Mouse (Mus musculus) cerebellum, postnatal 4 days (tissue): Measurements from ENCODE around the gene Atp9a.

Experiments used
- DNase-seq, 2 experiments: peaks; one replicate each; pipeline ENCODE4 v3.0.0; 2022; ENCODE audit warnings: low spot score in 2 of 2, mixed read lengths in 1 of 2

The Atp9a gene

DNA sequence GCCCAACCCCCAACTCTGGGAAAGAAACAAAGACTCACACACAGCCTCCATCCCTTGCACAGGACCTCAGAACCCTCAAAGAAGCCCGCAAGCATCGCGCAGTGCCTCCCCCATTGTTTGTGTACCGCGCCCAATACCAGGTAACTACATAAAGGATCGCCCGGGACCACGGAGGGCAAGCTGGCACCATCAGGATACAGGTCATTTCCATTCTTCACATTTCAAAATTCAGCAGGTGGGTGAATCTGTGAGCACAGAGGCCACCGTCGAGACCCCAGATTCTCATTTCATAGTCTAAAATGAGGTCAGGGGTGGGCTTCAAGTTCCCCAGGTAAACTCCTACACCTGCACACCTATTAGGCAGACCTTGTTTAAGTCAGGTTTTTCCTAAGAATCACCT, 1.7 kb downstream of the Atp9a start:
- no peak for DNase-seq

DNA sequence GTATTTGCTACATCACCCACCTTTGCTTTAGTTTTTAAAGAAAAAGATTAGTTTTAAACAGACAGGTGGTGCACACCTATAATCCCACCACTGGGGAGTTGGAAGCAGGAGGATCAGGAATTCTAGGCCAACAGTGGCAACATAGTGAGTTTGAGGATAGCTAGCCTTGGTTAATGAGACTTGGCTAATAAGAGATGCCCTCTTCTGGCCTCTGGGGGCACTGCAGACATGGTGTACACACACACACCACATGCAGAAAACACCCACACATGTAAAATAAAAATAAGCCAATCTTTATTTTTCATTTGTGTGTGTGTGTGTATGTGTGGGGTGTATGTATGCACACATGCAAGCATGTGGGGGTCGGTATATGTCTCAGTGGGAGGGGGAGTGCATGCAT, 3.4 kb downstream of the Atp9a start:
- DNase-seq = no peak

DNA sequence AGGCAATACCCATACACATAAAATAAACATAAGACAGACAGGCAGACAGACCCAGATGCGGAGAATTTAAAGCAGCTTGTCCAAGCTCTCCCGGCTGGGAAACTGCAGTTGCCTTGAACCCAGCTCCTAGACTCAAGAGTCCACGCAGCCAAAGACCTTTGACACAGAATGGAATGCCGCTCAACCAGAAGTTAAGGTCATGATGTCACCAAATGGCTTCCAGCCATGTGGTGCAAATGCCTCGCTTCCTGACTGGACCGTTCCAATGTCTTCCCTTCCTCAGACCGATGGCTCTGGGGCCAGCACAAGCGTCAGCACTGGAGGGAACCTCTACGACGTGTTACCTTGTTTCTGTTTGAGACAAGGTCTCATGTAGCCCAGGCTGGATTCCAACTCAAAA, 4.3 kb downstream of the Atp9a start:
- DNase-seq = no peak

DNA sequence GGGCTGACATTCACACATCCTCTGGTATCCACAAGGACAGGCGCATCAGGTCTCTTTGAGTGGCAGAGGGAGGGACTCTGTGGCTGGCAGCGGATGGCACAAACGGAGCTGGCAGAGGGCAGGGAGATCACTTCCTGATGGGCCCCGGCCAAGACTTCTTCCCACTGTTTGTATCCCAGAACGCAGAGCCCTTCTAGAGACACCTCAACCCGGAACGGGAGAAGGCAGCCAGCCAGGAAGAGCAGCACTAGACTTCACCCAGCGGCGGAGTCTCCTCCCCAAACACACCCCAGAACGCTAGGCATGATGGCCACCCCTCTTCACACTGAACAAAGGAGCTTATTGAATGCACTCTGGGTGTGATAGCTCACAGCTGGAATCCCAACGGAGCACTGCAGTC, 8.2 kb downstream of the Atp9a start:
- DNase-seq = peak in 1 of 2 experiments; percentile 21

DNA sequence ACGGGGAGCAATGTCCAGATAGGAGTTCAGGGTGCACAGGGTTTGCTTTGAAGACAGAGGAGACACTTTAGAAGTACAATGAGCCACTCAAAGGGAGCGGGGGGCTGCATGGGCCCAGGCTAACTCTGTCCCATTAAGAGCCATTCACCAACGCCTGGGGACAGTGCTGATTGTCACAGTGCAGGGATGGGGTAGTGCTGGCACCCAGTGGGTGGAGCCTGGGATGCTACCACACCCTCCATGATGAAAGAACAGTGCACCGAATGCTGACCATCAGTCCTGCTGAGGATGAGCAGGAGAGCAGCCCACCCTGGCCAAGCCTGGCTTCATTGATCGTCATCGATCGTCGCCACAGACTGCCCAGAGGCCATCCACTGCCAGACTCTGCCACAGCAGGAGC, 11.0 kb downstream of the Atp9a start:
- no peak for DNase-seq

DNA sequence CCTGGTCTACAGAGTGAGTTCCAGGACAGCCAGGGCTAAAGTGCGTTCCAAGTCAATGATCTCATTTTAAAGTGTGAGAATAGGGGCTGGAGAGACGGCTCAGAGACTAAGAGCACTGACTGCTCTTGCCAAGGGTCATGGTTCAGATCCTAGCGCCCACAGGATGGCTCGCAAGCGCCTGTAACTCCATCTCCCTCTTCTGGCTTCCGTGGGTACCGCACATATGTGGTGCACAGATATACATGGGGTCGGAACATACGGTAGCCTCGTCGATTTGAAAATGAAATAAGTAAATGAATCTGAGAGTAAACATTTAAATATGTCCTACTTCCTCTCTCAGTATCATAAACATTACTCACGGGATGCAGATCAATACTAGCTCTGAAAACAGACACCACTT, 12.5 kb downstream of the Atp9a start:
- DNase-seq = no peak

DNA sequence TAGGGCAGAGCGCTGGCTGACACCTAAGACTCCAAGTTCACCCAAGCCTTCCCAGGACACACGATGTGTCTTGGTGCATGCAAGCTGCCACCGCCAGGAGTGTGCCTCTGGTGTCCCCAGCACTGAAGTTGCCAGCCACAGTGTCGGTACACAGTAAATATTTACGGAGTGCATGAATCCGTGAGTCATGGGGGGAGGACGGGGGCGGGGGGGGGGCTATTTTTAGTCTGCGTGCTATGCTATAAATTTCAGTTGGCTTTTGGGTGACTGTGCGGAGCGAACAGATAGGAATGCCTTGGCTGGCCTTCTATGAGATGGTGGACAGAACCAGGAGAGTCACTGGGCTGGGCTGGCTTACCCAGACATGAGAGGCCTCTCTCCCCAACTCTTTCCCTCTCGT, 14.2 kb downstream of the Atp9a start:
- no peak for DNase-seq

DNA sequence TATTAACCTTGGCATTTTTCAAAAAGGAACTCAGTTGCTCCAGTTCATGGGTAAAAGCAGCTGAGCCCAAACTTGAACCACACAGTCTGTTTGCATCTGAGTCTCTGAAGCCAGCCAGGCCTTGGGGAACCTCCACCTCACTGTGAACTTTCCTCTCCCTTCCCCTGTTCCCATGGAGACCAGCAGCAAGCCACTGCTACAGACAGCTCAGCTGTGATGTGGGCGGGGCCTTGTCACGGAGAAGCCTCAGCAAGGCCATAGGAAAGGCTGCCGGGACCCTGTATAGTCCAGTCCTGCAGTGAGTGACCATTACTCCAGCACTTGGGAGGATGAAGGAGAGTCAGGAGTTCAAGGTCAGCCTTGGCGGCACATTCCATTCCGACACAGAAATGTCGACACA, 16.2 kb downstream of the Atp9a start:
- peak in 1 of 2 experiments; percentile 23 for DNase-seq

DNA sequence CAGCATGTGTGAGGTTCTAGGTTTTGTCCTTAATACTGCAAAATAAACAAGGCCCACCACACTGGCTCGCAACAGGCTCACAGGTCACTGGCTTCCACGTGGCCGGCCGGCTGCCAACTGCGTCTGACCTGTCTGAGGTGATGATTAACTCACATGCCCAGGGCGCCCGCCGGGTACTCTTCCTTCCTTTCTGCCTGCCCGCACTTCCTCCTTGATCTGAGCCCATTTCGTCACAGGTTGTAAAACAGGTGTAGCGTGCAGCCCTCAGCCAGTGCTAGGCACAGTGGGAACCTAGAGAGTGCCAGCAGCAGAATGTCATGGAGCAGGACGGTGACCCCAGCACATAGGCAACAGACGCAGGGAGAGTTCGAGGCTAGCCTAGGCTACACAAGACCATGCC, 20.9 kb downstream of the Atp9a start:
- DNase-seq = no peak

DNA sequence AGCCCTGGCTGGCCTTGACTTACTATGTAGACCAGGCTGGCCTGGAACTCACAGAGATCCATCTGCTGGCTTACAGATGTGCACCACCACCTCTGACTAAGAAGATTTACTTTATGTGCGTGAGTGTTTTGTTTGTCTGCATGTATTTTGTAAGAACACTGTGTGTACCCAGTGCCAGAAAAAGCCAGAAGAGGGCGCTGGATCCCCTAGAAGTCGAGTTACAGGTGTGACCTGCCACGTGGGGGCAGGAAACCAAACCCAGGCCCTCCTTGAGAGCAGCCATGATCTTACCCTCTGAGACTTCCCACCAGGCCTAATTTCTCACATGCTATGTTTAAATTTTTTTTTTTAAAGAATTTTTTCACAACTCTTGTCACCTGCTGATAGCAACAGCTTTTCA, 22.5 kb downstream of the Atp9a start:
- no peak for DNase-seq

DNA sequence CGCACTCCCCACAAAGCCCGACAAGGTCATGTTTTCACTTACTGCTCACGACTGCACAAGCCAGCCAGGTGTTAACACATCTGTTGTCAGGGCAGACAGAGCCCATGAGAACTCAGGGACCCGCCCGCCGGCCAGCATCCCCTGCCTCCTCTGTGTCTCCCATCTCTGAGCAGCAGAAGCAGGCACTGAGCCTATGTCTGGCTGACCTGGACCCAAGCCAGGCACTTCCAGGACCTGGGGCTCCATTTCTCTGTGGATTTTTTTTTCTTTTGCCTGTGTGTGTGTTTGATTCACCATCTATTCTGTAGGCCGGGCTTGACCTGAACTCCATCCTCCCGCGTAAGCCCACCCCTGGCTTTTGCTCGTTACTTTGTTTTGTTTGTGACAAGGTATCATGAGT, 23.5 kb downstream of the Atp9a start:
- no peak for DNase-seq

DNA sequence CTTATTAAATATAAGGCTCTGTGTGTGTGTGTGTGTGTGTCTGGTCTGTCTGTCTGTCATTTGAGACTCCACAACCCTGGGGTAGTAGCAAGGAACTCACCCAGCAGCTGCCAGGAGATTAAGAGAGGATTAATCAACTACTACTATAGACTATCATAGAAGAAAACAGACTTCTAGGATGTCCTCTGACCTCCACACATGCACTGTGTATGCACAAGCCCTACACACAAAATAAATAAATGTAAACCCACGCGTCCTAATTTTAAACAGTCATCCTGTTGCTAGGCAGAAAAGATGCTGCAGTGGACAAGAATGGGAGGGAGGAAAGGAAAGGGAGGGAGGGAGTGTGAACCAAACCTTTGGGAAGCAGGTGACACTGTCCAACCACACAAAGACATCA, 23.9 kb downstream of the Atp9a start:
- DNase-seq = no peak

DNA sequence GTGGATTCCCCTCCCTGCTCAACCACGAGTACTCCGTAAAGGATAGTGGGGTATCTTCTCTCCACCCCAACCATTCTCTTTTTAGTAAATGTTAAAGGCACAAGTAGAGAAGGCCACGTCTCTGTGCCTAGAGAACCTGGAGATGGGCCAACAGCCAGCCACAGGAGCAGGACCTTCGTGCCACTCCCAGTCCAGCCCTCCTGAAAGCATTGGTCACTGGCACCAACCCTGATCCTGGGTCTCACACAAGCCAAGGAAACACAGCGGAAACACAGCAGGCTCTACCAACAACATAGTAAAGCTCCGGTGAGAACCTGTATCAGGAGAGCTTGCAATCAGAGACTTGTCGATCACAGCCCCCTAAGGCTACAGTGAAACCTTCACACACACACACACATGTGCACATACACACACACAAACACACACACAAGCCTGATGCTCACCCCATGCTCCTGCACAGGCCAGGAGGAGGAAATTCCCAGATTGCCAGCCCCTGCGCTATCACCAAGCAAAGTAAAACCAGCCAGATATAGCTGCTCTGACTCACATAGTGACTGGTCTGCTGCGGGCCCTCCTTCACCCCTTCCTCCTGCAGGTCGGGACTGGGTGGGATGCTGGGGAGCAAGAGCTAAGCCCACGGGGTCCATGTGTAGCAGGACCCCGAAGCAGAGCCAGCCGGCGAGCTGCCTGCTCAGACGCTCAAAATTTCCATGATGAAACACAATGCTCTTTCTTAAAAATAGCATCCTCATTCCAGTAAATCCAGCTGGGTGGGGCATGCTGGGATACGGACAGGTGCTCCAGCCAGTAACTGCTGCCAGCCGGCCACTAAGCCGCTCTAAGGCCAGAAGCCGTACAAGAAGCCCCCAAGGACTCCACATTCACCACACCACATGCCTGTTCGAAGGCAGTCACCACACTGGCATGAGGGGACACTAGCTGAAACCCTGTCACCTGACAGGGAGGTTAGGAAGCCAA, 29.7 kb downstream of the Atp9a start:
- DNase-seq = no peak

DNA sequence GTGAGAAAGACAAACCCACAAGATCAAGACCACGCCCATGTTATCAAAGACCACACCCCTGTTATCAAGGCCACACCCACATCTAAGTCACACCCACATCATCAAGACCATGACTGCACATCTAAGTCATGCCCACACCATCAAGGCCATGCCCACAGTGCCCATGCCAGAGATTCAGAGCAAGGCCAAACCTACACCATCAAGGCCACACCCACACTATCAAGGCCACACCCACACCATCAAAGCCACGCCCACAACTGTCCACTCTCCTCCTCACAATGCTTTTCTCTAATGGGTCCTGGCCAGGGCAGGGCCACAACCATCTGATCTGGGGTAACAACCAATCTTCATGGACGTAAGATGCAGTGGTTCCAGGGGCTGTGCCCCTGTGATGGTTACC, 31.2 kb downstream of the Atp9a start:
- no peak for DNase-seq

DNA sequence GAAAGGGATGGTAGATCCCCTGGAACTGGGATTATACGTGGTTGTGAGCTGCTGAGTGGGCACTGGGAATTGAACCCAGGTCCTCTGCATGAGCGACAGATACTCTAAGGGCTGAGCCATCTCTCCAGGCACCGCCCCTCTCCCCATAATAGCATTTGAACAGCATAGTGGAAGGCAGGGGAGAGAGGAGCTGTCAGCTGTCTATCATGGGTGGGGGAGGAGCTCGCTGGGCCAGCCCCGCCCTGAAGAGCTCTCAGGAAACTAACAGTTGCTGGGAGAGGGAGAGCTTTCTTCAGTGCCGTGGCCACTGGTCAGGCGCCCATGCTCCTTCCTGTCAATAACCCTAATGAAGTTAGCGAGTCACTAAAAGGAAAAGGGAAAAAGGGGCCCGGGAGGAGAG, 34.4 kb downstream of the Atp9a start:
- no peak for DNase-seq

DNA sequence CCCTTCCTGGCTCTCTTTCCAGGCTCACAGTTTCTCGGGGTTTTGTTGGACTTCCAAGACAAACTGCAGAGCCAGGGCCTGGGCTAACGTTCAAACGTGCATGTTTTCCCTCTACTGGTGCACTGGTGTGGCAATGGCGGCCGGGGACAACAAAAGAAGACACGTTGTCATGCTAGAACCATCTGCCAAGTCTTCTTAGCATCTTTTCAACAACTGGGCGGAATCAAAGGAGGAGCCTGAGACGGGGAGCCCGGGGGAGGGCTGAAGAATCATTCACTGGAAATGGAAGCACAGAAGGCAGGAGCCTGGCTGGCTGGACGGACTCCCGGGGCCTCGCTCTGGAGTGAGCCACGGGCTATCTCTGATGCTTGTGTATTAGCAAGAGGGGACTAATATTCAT, 39.9 kb downstream of the Atp9a start:
- peak in 1 of 2 experiments; percentile 51 for DNase-seq

DNA sequence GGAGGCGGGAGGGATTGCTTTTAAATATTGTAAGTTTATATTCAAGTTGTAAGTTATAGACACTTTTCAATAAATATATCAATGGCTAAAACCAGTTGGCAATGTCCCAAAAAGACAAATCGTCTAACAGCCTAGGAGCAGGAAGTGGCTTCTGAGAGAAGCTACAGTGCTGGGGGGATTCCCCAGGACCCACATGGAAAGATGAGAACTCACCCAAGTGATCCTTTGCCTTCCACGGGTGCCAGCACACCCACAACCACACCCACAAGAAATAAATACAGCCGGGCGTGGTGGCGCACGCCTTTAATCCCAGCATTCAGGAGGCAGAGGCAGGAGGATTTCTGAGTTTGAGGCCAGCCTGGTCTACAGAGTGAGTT, 47.2 kb downstream of the Atp9a start:
- no peak for DNase-seq

DNA sequence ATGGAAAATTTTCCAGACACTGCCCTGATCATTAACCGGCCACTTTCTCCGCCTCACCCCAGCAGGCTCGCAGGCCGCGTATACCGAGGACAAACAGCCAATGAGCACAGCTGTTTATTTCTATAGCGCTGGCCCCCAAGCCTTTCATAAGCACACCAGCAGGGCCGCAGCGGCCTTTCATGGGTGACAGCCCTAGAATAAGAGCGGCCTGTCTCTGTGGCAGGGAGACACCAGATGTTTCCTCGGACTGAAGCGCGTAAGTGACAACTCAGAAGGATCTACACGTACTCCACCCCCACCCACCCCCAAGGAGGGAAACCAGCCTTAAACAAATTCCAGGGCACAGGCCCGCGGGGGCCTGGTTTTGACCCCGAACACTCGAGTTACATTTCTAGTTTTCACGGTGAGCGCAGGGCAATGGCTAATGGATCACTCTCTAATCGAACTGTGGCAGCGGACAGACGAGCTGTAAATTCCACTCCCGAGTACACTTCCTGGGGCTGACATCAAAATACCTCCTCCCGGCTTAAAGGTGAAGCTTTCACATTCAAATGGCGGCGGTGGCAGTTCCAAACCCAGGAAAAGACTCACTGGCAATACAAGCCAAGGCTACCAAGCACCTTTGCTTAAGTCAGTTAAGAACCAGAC, 47.7 kb downstream of the Atp9a start:
- DNase-seq = no peak

DNA sequence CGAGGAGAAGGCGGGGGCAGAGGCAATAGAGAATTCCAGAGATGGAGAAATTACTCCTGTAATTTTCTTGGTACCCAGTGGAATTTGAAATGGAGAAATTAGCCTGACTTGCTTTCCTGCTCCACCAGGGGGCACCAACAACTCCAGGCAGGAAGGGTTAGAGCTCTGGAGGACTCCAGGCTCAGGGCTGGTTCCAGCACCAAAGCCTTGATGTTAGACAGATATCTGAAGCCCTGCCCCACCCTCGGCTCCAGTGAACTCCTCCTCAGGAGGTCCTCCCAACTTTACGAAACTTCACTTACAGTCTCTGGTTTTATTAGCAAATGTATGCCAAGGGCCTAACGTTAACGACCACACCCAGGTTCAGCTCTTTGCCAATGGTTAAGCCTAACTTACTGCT, 50.4 kb downstream of the Atp9a start:
- peak; percentile 54 to 73 for DNase-seq

DNA sequence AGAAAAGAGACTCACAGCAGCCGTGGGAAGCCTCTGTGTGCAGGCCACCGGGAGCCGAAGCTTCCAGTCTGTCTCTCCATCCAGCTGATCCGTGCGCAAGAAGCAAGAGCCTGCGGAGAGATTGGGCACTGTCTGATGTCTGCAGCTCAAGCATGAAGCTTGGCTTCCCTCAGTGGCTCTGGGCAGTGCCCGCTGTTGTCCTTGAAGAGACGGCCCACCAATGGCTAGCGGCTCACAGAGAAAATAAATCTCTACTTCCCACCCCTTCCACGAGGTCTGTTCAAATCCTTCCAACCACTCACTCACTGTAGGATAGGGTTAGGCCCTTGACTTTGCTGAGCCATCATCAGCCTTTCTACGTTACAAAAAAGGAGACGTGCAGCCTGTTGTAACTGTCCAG, 54.9 kb downstream of the Atp9a start:
- no peak for DNase-seq

DNA sequence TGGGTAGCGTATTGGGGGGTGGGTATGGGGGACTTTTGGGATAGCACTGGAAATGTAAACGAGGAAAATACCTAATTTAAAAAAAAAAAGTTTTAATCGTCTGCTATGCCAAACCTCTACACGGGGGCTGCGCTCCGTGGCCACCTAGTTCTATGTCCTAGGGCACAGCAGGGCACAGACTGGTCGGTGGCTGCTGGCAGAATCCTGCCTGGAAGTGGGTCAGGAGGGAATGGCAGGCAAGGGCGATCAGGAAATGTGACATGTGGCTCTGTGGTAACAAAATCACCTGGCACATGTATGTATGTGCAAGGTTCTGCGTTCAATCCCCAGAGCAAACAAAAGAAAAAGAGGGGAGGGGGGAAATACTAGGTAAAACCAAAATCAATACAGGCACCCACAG, 56.3 kb downstream of the Atp9a start:
- no peak for DNase-seq

DNA sequence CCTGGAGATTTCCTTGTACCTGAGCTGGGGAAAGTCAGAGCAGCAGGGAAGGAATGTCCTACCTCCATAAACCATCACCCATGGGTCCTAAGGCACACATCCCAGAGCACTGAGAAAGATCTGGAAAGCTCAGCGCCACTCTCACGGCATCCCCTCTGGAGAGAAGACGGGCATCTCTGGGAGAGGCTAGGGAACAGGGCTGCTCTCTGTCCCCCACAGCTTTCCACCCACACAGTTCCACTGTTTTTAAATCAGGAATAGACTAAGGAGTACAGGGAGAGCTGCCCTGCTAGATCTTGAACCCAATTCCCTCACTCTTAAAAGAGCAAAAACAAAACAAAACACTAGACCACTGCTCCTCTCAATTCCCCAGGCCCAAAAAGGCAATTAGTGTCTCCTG, 57.5 kb downstream of the Atp9a start:
- no peak for DNase-seq

DNA sequence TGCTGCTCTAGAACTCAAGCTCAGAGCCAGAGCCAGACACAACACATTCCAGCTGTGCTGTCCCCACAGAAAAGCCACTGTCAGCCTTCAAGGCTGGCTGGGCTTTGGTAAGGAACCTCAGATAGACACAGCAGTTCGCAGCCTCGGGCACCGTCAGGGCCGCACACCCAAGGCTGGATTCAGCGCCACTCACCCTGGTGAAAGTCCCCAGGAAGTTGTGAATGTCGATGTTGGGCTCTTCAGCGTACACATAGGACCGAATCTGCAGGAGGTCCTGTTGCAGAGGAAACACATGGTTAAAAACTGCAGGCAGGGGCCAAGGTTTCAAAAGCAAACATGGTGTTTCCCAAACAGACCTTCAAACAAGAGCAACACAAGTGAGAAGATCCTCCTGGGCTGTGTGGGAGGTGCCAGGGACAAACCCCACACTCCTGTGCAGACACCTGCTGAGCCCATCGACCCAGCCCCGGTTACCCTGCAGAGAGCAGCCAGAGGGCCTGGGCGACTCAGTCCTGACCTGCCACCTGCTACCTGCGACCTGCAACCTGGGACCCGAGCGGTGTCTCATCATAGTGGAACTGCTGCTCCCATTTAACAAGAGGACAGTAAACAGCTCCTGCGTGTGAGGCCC, 58.6 kb downstream of the Atp9a start:
- DNase-seq = no peak
